Mouse (Mus musculus) monocyte, adult 5-6 weeks (primary cell): ENCODE data around the gene Cep95. TPM values are rescaled to one million over a fixed set of nuclear protein-coding genes. Genes with fewer than 3 reads are reported as not detected.
A peak's percentile ranks its signal among the peaks of the same experiment; 100 is the strongest.
"Not testable (repeated sequence)": the region's sequence is repeated elsewhere in the genome, so short reads cannot be mapped to it uniquely, and the experiment has no call there.

Experiments used
- ATAC-seq: fragments of 153-309, 156-312 bp; replicated peaks from 2 replicates; pipeline ENCODE4 v1.8.0; 2017; ENCODE audit warnings: mild to moderate bottlenecking; ENCODE audit not compliant: low TSS enrichment, insufficient number of reproducible peaks, severe bottlenecking, poor library complexity, low FRiP score
- total RNA-seq: library from RNA; stranded (forward); fragments of 200-1000, 200-491, 200-594 nt; gene quantifications from 3 replicates; pipeline ENCODE4 v1.2.3, GENCODE M21; 2017

Gene Cep95
- total RNA-seq: 19.5 to 54.4 TPM (median 22.2 TPM) in 3 replicates

- peak; percentile 69 for ATAC-seq
These were observed at the start of gene Cep95, which contains the start of gene Ddx5 for GRCm38 (mm10) chr11:106788775-106789459. TSS of gene Cep95 (plus strand) at chr11:106789252. TSS of gene Ddx5 (minus strand) at chr11:106789185.

DNA sequence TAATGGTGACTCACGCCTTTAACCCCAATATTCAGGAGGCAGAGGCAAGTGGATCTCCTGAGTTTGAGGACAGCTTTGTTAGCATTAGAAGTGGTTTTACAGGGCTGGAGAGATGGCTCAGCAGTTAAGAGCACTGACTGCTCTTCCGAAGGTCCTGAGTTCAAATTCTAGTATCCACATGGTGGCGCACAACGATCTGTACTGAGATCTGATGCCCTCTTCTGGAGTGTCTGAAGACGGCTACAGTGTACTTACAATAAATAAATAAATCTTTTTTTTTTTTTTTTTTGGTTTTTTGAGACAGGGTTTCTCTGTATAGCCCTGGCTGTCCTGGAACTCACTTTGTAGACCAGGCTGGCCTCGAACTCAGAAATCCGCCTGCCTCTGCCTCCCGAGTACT is 48.3 kb upstream of the Cep95 start:
- ATAC-seq: not testable (repeated sequence)

- ATAC-seq: peak; percentile 74
These were observed 47.8 kb upstream of the Cep95 start for GRCm38 (mm10) chr11:106741232-106741631.

- ATAC-seq: no peak
These were observed 47.2 kb upstream of the Cep95 start for GRCm38 (mm10) chr11:106741826-106742225.

- 0 out of 2 replicates have a peak, but pooled peaks have one; percentile 15 for ATAC-seq
These were observed 46.6 kb upstream of the Cep95 start for GRCm38 (mm10) chr11:106742388-106742841.

DNA sequence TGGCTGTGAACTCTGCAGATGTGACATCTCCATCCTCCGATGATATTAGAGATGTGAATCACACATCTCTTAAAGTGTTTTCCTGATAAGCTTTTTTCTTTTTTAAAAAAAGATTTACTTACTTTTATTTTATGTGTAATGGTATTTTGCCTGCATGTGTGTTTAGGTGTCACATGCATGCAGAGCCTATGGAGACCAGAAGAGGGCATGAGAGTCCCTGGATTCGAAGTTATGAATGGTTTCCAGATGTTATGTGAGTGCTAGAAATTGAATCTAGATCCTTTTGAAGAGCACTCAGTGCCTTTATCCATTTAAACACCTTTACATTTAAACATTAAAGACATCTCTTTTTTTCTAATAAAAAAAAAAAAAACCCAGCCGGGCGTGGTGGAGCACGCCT is 44.1 kb upstream of the Cep95 start:
- no peak for ATAC-seq

GRCm38 (mm10) chr11:106749557-106750120 is 39.4 kb upstream of the Cep95 start:
- ATAC-seq: not testable (repeated sequence)

- no peak for ATAC-seq
These were observed 38.8 kb upstream of the Cep95 start, which contains the start of gene Pecam1 for GRCm38 (mm10) chr11:106750121-106750751. TSS of gene Pecam1 (minus strand) at chr11:106750628.

GRCm38 (mm10) chr11:106751039-106752018 is 37.7 kb upstream of the Cep95 start, which contains the start of gene Milr1:
TSS of gene Milr1 (plus strand) at chr11:106751226.
- ATAC-seq: peak; percentile 72

GRCm38 (mm10) chr11:106752103-106752502 is 36.9 kb upstream of the Cep95 start:
- ATAC-seq: peak; percentile 88

DNA sequence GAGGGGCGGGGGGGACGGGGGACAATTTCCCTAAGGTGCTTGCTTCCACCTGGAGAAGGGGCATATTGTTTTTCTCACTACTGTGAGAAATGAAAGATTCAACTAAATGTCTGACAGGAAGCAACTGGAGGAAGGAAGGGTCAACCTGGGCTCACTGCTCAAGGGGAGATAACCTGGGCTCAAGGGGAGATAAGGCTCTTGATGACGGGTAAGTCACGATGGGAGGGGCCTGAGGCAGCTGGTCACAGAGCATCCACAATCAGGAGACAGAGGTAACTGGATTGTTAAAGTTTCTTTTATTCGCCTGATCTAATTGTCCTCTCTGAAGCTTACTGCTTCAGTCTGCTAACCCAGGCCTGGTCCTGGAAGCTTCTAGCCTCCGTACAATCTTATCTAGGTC is 35.7 kb upstream of the Cep95 start:
- no peak for ATAC-seq

DNA sequence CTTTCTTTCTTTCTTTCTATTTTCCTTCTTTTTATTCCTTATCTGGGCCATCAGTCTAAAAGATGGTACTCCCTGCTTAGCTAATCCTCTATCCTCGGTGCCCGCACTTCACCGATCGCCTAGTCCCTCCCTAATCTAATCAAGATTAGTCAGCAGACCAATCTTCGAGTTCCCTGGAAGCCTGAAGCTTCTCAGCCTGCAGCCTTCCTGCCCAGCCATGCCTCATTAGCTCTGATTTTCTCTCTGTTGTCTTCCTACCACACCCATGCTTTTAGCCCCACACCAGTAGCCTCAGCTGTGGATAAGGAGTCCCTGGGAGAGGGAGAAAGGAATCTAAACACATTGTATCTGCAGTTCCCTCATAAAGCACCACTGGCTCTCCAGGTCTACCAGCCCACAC is 33.5 kb upstream of the Cep95 start:
- no peak for ATAC-seq

- ATAC-seq: peak; percentile 82
These were observed 30.0 kb upstream of the Cep95 start for GRCm38 (mm10) chr11:106759028-106759427.

GRCm38 (mm10) chr11:106760511-106760910 is 28.5 kb upstream of the Cep95 start:
- ATAC-seq: no peak

- peak; percentile 67 for ATAC-seq
These were observed 26.8 kb upstream of the Cep95 start for GRCm38 (mm10) chr11:106762139-106762799.

DNA sequence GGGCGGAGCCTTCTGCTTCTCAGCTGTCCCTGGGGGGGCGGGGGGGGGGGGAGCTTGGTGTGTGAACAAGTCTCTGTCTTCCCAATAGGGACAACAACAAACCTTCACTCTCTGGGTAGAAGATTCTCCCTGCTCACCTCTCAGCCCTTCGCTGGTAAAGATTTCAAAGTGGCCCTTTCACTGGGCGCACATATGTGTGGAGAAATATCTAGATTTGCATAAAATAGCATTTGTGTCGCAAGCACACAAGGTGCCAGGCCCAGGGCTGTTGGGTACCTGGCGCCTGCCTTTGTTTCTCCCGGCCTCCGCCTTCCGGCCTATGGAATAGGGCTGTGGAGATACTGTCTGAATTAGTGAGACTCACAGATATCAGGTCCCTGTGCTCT is 26.3 kb upstream of the Cep95 start:
- 0 out of 2 replicates have a peak, but pooled peaks have one; percentile 5 for ATAC-seq

DNA sequence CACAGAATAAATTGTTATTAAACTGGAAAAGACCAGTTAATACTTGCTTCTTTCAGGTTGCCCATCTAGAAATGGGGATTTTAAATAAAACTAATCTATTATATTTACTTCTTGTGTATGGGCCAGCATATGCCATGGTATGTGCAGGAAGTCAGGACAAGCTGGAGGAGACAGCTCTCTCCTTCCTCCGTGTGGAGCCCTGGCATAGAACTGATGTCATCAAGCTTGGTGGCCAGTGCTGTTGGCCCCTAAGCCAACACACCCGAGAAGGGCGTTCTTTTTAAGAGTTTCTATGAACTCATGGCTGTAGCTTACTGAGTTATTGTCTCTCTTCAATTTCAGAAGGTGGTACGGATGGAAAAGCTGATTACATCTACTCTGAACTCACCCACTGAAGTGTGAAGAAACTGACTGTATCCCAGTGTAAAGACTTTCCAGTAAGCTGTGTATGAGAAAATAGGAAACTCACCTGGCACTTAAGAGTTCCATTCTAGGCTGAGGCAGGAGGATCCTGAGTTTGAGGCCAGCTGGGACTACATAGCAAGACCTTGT is 22.4 kb upstream of the Cep95 start:
- no peak for ATAC-seq

GRCm38 (mm10) chr11:106767516-106767915 is 21.5 kb upstream of the Cep95 start:
- ATAC-seq: no peak
